ENCODE assay signal across 8 mouse cellular contexts in the genomic region with DNA sequence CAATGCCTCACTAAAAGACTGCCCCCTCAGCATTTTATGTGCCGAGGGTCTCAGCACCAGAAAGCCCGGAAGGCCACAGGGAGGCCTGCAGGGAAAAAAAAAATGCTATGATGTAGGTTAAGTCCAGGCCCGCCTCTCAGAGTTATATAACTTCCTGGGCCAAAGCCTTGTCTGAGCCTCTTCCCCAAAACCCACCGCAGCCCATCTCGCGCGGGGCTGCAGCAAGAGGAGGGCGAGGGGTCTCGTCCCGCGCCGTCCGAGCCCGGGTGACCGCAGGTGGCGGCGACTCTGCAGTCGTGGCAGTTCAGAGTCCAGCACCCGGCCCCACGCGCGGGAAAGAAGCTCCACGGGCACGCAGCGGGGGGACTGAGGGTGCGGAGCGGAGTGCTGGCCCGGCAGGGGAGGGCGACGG. TPM values are rescaled to one million over a fixed set of nuclear protein-coding genes. Genes with fewer than 3 reads are reported as not detected.
DNase-seq lines count a peak whose midpoint lies in the region; ATAC-seq and TF ChIP-seq lines count a peak whose summit lies in the region.

No protein-coding gene starts in this region.

- TF ChIP-seq POLR2A in cerebellum, adult 2 months (IDR thresholded peaks at IDR 0.05; ENCODE audit: borderline replicate concordance, insufficient read depth, low read length): no peak

- H3K4me3 ChIP-seq in cerebellum, adult 2 months (replicated peaks; ENCODE audit: insufficient read depth, low read depth, low read length): peak overlapping the region; percentile 81
- H3K4me3 ChIP-seq in hindbrain, embryonic 15.5 days: peak overlapping the region; percentile 87
- H3K4me3 ChIP-seq in midbrain, embryonic 10.5 days: peak overlapping the region; percentile 80

- peaks cover 1% of the 10 kb centered on the region; the same call in 1 of the 2 replicates for H3K36me3 ChIP-seq in hindbrain, embryonic 15.5 days
- H3K36me3 ChIP-seq in midbrain, embryonic 10.5 days: peaks cover 8% of the 10 kb centered on the region; the same call in 1 of the 2 replicates

- peaks cover 5% of the 10 kb centered on the region; the same call in 1 of the 2 replicates for H3K4me1 ChIP-seq in cerebellum, adult 2 months (ENCODE audit: control insufficient read depth, insufficient read depth, low read length)
- peaks cover 20% of the 10 kb centered on the region for H3K4me1 ChIP-seq in hindbrain, embryonic 15.5 days (replicated peaks)
- H3K4me1 ChIP-seq in midbrain, embryonic 10.5 days: peaks cover 19% of the 10 kb centered on the region

- peak overlapping the region; percentile 88 for H3K4me2 ChIP-seq in hindbrain, embryonic 15.5 days

- no peaks in the 10 kb centered on the region for H3K9me3 ChIP-seq in hindbrain, embryonic 15.5 days
- no peaks in the 10 kb centered on the region for H3K9me3 ChIP-seq in midbrain, embryonic 10.5 days (replicated peaks)

- H3K27ac ChIP-seq in cerebellum, adult 2 months (ENCODE audit: insufficient read depth, low read length): peak overlapping the region; percentile 90
- peak overlapping the region; percentile 86 for H3K27ac ChIP-seq in hindbrain, embryonic 15.5 days (replicated peaks)
- H3K27ac ChIP-seq in midbrain, embryonic 10.5 days (replicated peaks): peak overlapping the region; percentile 92

- peak; percentile 89 for ATAC-seq in hindbrain, embryonic 15.5 days (ENCODE audit: low FRiP score, low read depth)

- H3K27me3 ChIP-seq in cerebellum, adult 2 months (ENCODE audit: control insufficient read depth, insufficient read depth, low read length): no peaks in the 10 kb centered on the region
- H3K27me3 ChIP-seq in hindbrain, embryonic 15.5 days: no peaks in the 10 kb centered on the region
- no peaks in the 10 kb centered on the region for H3K27me3 ChIP-seq in midbrain, embryonic 10.5 days (ENCODE audit: low read depth, poor library complexity, severe bottlenecking)

- peak overlapping the region; percentile 87 for H3K9ac ChIP-seq in hindbrain, embryonic 15.5 days

- no peak for TF ChIP-seq CTCF in cerebellum, adult 2 months (IDR thresholded peaks at IDR 0.05; ENCODE audit: borderline replicate concordance, insufficient read depth, low read depth, low read length)

- WGBS in cerebellum, adult 2 months: under 1% methylated on average over 30 of the region's 30 CpGs
- 0% methylated on average over 24 of the region's 30 CpGs for WGBS in hindbrain, embryonic 15.5 days
- WGBS in midbrain, embryonic 10.5 days: under 1% methylated on average over 30 of the region's 30 CpGs

- no peak for DNase-seq in cerebellum, adult 2 months
- no peak for DNase-seq in cerebellum, adult 9-10 months
- peak; percentile 47 for DNase-seq in 3T3-L1 (ENCODE audit: low read depth, low spot score)
- peak; percentile 36 for DNase-seq in embryo, embryonic 10 days (ENCODE audit: low spot score)
- DNase-seq in midbrain, embryonic 10.5 days (ENCODE audit: low spot score): peak; percentile 71
- no peak for DNase-seq in B cell, adult 2 months
- no peak for DNase-seq in adrenal gland, adult 2 months

RNA-seq across cellular contexts. Expression of a gene that starts 0.4 kb away (rescaled TPM):
- polyA plus RNA-seq in cerebellum, adult 2 months (2012; rRNA removed): 4.7 and 5.9 TPM in 2 replicates
- polyA plus RNA-seq in hindbrain, embryonic 15.5 days (2015; fragmentation: Nextera tagmentation; extraction: Ambion mirVana): 4.1 and 5.0 TPM in 2 replicates
- 19.6 and 20.9 TPM in 2 replicates for polyA plus RNA-seq in midbrain, embryonic 10.5 days (2016; fragmentation: Nextera tagmentation; extraction: Ambion mirVana)
- 10 to 100 TPM; 14.6 to 22.1 TPM for total RNA-seq in adrenal gland, adult 2 months (2021)
- polyA plus RNA-seq in adrenal gland, adult 2 months (2012; rRNA removed): 9.6 and 10.4 TPM in 2 replicates

RNA-seq across cellular contexts. Expression of a gene that starts 0.4 kb away (rescaled TPM):
- 16.3 and 16.9 TPM in 2 replicates for polyA plus RNA-seq in cerebellum, adult 2 months (2012; rRNA removed)
- 35.2 and 35.8 TPM in 2 replicates for polyA plus RNA-seq in hindbrain, embryonic 15.5 days (2015; fragmentation: Nextera tagmentation; extraction: Ambion mirVana)
- polyA plus RNA-seq in midbrain, embryonic 10.5 days (2016; fragmentation: Nextera tagmentation; extraction: Ambion mirVana): 54.3 and 58.4 TPM in 2 replicates
- total RNA-seq in adrenal gland, adult 2 months (2021): 10 to 100 TPM in 1 of 2 experiments, 1 to 10 TPM in 1; 6.2 to 11.4 TPM
- polyA plus RNA-seq in adrenal gland, adult 2 months (2012; rRNA removed): 0.47 and 0.64 TPM in 2 replicates

RNA-seq across cellular contexts. Expression of a gene that starts 53.3 kb away (rescaled TPM):
- not detected in 2 replicates for polyA plus RNA-seq in cerebellum, adult 2 months (2012; rRNA removed)
- polyA plus RNA-seq in hindbrain, embryonic 15.5 days (2015; fragmentation: Nextera tagmentation; extraction: Ambion mirVana): not detected in 2 replicates
- not detected in 2 replicates for polyA plus RNA-seq in midbrain, embryonic 10.5 days (2016; fragmentation: Nextera tagmentation; extraction: Ambion mirVana)
- total RNA-seq in adrenal gland, adult 2 months (2021): not detected
- not detected in 2 replicates for polyA plus RNA-seq in adrenal gland, adult 2 months (2012; rRNA removed)

RNA-seq across cellular contexts. Expression of a gene that starts 59.2 kb away (rescaled TPM):
- not detected in 2 replicates for polyA plus RNA-seq in cerebellum, adult 2 months (2012; rRNA removed)
- polyA plus RNA-seq in hindbrain, embryonic 15.5 days (2015; fragmentation: Nextera tagmentation; extraction: Ambion mirVana): not detected in 2 replicates
- not detected in 2 replicates for polyA plus RNA-seq in midbrain, embryonic 10.5 days (2016; fragmentation: Nextera tagmentation; extraction: Ambion mirVana)
- total RNA-seq in adrenal gland, adult 2 months (2021): not detected
- polyA plus RNA-seq in adrenal gland, adult 2 months (2012; rRNA removed): not detected in 2 replicates

Comparison
In these comparisons a context has a peak if more than half of its experiments do, and no peak if none do; other contexts are left out.
1. DNase-seq: peak in 3T3-L1 (single experiment), embryo, embryonic 10 days (single experiment) and midbrain, embryonic 10.5 days (single experiment); none in cerebellum, adult 2 months (0 of 2), cerebellum, adult 9-10 months (single experiment), B cell, adult 2 months (0 of 2) and adrenal gland, adult 2 months (single experiment).
2. RNA of a gene that starts 0.4 kb away (polyA plus RNA-seq): 54.3 to 58.4 TPM in midbrain, embryonic 10.5 days, 35.2 to 35.8 TPM in hindbrain, embryonic 15.5 days and 16.3 to 16.9 TPM in cerebellum, adult 2 months; 0.47 to 0.64 TPM in adrenal gland, adult 2 months; every median in the first group is over 10 times any median in the second.
3. Peak in every context shown above with its lines, with median percentiles within 50 percentile points of each other: H3K27ac ChIP-seq and H3K4me3 ChIP-seq.